Mouse (Mus musculus) CD4-positive naive resting alpha-beta T cell, adult 76 days (primary cell): ENCODE data around the gene Olfr477. TPM values are rescaled to one million over a fixed set of nuclear protein-coding genes. Genes with fewer than 3 reads are reported as not detected.

Experiments used
- total RNA-seq: library from RNA; stranded (reverse); gene quantifications from one replicate; pipeline ENCODE4 v1.2.4, GENCODE M21; 2023

Gene Olfr477
- not detected for total RNA-seq

GRCm38 (mm10) chr7:107986393-107986792 is at the start of gene Olfr477:
TSS of gene Olfr477 (plus strand) at chr7:107986693.

GRCm38 (mm10) chr7:107954343-107954742 is 32.1 kb upstream of the Olfr477 start, which contains the start of gene Olfr474:
TSS of gene Olfr474 (plus strand) at chr7:107954643.

GRCm38 (mm10) chr7:107964503-107964902 is 22.0 kb upstream of the Olfr477 start, which contains the start of gene Olfr476:
TSS of gene Olfr476 (plus strand) at chr7:107964803.

GRCm38 (mm10) chr7:108033889-108034288 is 47.4 kb downstream of the Olfr477 start, which contains the start of gene Olfr478:
TSS of gene Olfr478 (minus strand) at chr7:108033989.

Other genes with a start within 250 kb of the Olfr477 start
- gene Cyb5r2, start 228.7 kb upstream of the Olfr477 start, total RNA-seq: not detected
- not detected for gene Ovch2, start 185.5 kb upstream of the Olfr477 start, total RNA-seq
- not detected for gene Olfr467, start 174.4 kb upstream of the Olfr477 start, total RNA-seq
- gene Olfr469, start 161.2 kb upstream of the Olfr477 start, total RNA-seq: not detected
- gene Olfr470, start 139.2 kb upstream of the Olfr477 start, total RNA-seq: not detected
- gene Olfr472, start 88.8 kb upstream of the Olfr477 start, total RNA-seq: 0.09 TPM
- not detected for gene Olfr473, start 56.2 kb upstream of the Olfr477 start, total RNA-seq
- not detected for gene Olfr474, start 32.0 kb upstream of the Olfr477 start, total RNA-seq
- gene Olfr476, start 21.9 kb upstream of the Olfr477 start, total RNA-seq: not detected
- not detected for gene Olfr478, start 47.3 kb downstream of the Olfr477 start, total RNA-seq
- gene Olfr479, start 64.0 kb downstream of the Olfr477 start, total RNA-seq: not detected
- not detected for gene Olfr480, start 80.7 kb downstream of the Olfr477 start, total RNA-seq
- gene Olfr481, start 93.2 kb downstream of the Olfr477 start, total RNA-seq: not detected
- gene Olfr482, start 110.9 kb downstream of the Olfr477 start, total RNA-seq: 2.1 TPM
- gene Olfr483, start 114.2 kb downstream of the Olfr477 start, total RNA-seq: not detected
- not detected for gene Olfr484, start 140.8 kb downstream of the Olfr477 start, total RNA-seq
- not detected for gene Olfr485, start 173.2 kb downstream of the Olfr477 start, total RNA-seq
- gene Olfr486, start 186.0 kb downstream of the Olfr477 start, total RNA-seq: not detected
- gene Olfr487, start 227.9 kb downstream of the Olfr477 start, total RNA-seq: not detected